Mouse (Mus musculus): ENCODE data around the gene Rassf7.
"Not testable (repeated sequence)": the region's sequence is repeated elsewhere in the genome, so short reads cannot be mapped to it uniquely, and the experiment has no call there.

Rassf7 gene

DNA sequence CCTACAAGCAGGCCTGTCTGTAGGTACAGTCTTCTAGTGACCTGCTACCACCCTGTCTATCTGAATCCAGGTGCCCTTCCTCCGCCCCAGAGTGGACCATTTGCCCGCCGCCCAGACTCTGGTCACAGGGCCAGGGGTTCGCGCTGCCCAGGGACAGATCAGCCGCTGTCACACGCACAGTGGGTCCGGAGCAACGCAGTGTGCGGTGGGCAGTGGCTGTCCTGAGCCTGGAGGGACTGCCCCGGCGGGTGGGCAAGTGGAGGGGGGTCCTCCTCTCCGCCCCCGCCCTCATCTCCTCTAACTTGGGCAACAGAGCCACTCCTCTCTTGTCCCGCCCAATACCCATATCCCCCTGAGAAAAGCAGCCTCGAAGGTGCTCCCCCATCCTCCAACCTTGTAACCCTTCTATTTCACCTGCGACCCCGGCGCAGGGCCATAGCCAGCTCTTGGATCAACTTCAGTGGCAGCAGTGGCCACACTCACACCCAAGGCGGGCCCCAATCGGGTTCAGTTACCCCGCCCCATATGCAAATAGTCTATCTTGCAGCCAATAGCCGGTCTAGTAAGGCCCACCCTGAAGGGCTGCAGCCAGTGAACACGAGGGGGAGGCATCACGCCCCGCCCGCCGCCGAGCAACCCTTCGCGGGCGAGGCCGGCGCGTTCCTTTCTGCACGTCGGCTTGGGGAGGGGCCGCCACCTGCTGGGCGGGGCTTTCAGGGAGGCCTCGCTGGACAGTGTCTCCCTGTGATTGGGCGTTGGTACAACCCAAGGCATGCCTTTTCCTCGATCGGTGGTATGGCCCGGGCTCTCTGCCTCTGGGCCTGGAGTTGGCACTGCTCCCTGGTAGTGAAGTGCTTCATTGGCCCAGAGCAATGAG, 5.8 kb downstream of the Rassf7 start:
- in situ Hi-C loops (cut with MboI, MseI): no loop called here

DNA sequence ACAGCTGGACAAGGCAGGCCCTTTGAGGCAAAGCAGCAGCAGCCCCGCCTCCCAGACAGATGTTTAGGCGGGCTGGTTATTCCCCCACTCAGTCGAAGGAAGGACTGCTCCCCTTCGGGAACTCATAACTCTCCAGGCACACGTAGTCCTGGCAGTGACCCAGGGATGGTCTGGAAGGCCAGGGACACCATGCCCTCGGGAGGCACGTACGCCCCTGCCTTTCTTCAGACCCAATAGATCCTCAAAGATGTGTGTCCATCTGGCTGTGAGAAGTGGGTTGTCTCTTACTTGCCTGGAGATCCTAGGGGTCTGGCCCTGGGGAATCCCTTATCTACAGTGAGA, 6.4 kb downstream of the Rassf7 start:
- in situ Hi-C loops (cut with MboI, MseI): no loop called here

DNA sequence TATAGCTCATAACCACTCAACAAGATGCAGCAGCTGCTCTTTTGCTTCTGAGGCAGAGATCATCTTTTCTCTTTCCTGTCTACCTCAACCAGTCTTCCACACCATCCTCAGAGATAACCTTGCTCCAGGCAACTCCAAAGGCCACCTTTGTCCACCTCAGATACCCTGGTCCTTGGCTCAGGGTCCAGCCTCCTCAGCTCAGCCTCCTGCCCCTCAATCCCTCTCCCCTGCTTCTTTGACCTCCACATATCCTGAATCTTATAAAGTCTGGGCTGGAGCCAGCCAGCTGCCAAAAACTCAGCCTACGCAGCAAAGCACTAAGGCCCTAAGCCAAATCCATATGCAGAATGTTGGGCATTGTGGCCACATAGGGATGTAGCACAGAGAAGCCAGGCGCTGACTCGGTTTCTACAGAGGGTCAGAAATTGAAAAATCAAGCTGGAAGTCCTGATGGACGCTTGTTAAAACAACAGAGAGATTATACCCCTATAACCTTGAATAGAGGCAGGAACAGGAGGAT, 7.1 kb downstream of the Rassf7 start:
- in situ Hi-C loops (cut with MboI, MseI): no loop called here

DNA sequence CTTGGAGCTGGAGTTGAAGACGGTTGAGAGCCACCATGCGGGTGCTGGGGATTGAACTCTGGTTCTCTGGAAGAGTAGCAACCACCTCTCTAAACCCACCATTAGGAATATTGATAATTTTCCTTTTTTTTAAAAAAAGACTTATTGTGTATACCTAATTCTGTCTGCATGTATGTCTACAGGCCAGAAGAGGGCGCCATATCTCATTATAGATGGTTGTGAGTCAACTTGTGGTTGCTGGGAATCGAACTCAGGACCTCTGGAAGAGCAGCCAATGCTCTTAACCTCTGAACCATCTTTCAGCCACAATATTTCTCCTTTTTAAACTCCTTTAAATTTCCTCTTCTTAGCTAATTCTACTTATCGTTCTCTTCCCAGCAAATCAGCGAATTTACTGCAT, 10.9 kb downstream of the Rassf7 start:
- in situ Hi-C loops (cut with MboI, MseI): no loop called here

- in situ Hi-C loops (cut with MboI, MseI): no loop called here
These were observed 12.1 kb downstream of the Rassf7 start for GRCm38 (mm10) chr7:141227796-141228195.

DNA sequence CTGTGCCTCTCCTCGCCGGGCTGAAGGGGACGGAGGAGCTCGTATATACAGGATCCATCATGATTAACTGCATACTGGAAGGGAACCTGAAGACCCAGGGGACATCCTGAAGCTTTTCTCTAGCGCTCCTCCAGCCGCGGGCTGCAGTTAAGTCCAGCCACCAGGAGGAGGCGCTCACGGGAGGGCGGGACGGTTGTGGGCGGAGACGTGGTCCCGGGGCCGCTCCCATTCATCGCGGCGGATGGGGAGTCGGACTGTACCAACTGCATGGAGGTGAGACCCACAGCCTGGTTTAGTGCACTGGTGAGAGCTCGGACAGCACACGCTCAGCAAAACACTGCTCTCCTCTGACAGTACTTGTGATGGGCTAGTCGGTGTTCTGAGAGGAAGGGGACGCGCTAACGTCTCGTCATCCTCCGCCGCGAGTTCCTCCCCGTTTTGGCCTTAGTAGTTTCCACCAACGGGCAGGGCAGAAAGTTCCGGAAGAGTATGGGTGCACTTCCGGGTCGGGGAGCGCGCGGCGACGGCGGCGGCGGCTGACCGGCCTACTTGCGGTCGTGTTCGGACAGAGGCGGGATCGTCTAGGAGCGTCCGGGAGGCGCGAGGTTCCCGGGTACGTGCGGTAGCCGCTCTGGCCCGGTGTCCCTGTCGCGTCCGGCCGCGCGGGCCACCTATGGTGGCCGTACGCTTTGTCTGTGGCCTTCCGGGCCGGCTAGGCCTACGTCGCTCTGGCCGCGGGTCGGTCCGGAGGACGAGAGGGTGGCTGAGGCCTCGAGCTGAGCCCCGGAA, 12.8 kb downstream of the Rassf7 start, which contains the start of gene Phrf1:
Phrf1 (plus strand) TSS at position 506 of the 789 bp plus-strand sequence.
- in situ Hi-C loops (cut with MboI, MseI): no loop called here

DNA sequence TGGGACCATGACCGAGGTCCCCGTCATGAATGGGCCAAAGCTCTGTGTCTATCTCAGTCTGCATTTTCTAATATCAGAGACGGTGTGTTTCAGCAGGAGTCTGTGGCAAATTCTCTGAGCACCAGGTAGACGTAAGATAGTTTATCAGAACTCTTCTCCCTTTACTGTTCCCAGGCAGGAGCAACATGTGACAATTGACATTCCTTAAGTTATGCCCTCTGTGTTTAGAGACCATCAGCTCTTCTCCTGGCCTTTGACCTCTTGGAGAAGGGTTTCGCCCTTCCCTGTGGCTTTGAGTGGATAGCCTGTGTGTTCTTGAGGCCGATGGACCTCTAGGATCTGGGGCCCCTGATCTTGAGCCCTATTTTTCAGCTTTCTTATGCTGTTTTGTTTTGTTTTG, 14.0 kb downstream of the Rassf7 start:
- in situ Hi-C loops (cut with MboI, MseI): no loop called here

- in situ Hi-C loops (cut with MboI, MseI): no loop called here
These were observed 14.9 kb downstream of the Rassf7 start for GRCm38 (mm10) chr7:141230570-141230969.

DNA sequence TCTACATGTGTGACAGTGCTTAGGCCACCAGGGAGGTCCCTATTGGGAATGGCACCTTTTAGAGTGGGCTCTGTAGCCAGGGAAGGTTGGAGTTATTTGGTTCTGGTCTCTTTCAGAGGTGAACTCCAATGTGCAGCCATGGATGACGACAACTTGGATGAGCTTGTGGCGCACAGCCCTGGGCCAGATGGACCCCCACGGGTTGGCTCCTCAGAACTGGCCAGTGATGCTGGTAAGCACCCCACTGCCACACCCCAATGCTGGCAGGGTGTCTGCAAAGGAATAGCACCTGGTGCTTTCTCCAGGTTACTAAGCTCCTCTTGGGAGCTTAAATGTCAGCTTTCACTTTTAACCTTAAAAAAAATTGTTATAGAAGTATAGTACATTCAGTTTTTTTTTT, 15.5 kb downstream of the Rassf7 start:
- in situ Hi-C loops (cut with MboI, MseI): no loop called here

- in situ Hi-C loops (cut with MboI, MseI): no loop called here
These were observed 15.9 kb downstream of the Rassf7 start for GRCm38 (mm10) chr7:141231551-141231950.

DNA sequence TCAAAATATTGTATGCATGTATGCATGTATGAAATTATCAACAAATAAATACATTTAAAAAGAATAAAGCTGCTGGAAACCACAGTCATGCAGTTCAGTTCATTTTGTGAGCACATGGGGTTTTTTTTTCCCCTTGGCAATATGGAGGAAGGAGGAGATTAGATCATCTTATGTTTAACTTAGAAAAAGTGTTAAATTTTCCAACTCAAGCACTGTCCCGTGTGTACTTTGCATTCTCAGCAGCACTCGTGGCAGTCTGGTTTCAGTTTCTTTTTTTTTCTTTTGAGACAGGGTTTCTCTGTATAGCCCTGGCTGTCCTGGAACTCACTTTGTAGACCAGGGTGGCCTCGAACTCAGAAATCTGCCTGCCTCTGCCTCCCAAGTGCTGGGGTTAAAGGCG, 34.8 kb downstream of the Rassf7 start:
- in situ Hi-C loops (cut with MboI, MseI): not testable (repeated sequence)

DNA sequence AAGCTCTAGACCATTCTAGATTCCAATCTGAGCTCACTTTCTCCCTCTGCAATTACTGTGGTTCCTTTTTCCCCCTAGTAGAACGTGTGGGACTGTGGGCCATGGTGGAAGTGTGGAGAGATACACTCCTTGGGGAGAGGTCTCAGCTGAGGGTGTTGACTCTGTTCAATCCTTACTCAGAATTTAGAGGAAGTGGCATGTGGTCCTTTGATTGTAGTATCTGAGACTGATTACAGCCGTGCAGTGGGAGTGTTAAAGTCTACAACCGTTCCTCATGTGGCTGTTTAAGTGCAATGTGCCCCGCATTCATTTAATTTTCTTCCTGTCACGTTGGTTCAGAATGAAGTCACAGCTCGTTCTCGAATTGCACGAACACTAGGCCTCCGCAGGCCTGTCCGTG, 40.5 kb downstream of the Rassf7 start:
- in situ Hi-C loops (cut with MboI, MseI): no loop called here

DNA sequence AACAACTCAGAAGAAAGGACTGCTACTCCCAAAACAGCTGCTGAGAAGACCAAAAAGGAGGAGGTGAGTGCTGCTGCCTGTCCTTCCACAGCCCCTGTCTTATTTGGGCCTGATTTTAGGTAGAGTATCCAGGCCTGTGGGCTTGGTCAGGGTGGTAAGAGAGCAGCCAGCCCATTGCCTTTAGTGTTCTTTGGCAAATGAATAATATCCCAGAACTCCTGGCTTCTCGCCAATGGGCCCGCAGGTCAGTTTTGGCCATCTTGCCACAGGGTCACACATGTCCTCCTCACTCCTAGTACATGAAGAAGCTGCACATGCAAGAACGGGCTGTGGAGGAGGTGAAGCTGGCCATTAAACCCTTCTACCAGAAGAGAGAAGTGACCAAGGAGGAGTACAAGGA, 45.8 kb downstream of the Rassf7 start:
- in situ Hi-C loops (cut with MboI, MseI): no loop called here

DNA sequence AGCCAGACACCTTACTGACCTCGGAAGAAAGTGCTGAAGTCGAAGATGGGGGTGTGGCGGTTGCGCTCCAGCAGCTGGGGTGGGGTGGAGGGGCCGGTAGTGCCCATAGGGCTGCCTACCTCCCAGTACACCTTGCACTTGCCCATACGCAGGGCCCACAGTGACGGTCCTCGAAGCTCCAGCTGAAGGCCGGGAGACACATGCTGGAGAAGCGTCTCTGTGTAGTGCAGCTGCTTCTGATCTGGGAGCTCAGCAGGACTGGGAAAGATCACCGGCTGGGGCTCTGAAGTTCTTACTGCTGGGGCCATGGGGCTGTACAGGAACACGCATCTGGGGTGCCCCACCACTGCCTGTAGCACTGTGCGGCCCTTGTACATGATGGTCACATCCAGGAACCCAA, 48.0 kb downstream of the Rassf7 start:
- in situ Hi-C loops (cut with MboI, MseI): no loop called here

DNA sequence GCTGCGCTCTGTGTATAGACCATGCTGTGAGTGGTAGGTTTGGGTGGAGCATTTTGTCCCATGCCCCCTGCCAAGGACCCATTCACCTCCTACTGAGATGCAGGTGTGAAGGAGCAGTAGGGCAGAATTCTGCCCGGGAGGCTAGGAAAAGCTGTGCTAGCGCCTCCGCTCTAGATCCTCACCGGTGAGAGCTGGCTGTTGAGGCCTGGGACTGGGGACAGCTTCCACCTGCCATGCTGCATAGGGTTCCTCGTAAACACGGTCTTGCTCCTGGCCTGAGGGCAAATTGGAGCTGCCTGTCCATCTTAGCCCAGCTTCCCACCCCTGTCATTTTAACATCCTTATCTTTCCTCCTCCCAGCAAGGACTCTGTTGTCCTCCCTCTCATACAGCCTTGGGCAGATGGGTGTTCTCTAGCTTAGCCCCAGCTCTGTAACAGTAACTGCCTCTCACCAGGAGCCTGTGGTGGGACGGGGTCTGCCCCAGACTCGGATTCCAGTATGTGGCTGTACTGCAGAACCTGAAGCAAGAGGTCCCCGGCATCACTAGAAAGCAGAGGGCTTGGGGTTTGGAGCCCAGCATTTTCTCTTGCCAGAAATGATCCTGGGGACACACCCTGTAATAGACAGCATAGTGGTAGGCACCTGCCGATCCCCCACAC, 48.5 kb downstream of the Rassf7 start:
- in situ Hi-C loops (cut with MboI, MseI): no loop called here

GRCm38 (mm10) chr7:141264761-141265410, 49.2 kb downstream of the Rassf7 start:
- in situ Hi-C loops (cut with MboI, MseI): no loop called here

DNA sequence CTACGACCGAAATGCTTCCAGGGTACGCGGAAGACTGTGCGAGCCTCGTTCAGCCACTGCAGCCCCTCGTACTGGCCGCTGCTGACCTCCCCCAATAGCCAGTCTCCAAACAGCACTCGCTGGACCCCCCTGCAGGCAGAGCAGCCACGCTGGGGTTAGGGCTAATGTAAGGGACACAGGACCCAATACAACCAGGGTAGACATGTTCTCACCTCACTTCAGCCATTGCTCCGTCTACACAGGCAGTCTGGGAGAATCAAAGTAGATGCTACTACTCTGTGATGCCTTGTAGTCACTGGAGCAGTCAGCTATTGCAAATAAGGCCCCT, 49.7 kb downstream of the Rassf7 start:
- in situ Hi-C loops (cut with MboI, MseI): no loop called here

GRCm38 (mm10) chr7:141265739-141266561, 50.3 kb downstream of the Rassf7 start, which contains the start of gene Irf7:
Gene Irf7, minus strand, starts transcription at chr7:141266481.
- in situ Hi-C loops (cut with MboI, MseI): no loop called here
